Mouse (Mus musculus) bone marrow macrophage, adult 2 months (primary cell): ENCODE data around the gene Creb3. TPM values are rescaled to one million over a fixed set of nuclear protein-coding genes. Genes with fewer than 3 reads are reported as not detected.
A peak's percentile ranks its signal among the peaks of the same experiment; 100 is the strongest.

Experiments
- H3K27ac ChIP-seq: 2 replicates; pipeline ENCODE4 v1.5.1; 2012; ENCODE audit warnings: low read depth, low read length; ENCODE audit not compliant: insufficient read depth
- H3K4me1 ChIP-seq: 2 replicates; pipeline ENCODE4 v1.6.1; 2012; ENCODE audit warnings: low read length; ENCODE audit not compliant: control insufficient read depth, insufficient read depth
- H3K4me3 ChIP-seq: 2 replicates; pipeline ENCODE4 v1.5.1; 2012; ENCODE audit warnings: mild to moderate bottlenecking, low read length, moderate library complexity; ENCODE audit not compliant: insufficient read depth
- CTCF ChIP-seq: IDR thresholded peaks from 2 replicates; pipeline ENCODE4 v1.5.1; 2012; ENCODE audit warnings: low read depth, mild to moderate bottlenecking, low read length, moderate library complexity
- POLR2A ChIP-seq: IDR thresholded peaks from 2 replicates; pipeline ENCODE4 v1.6.1; 2012; ENCODE audit warnings: mild to moderate bottlenecking, low read depth, low read length, borderline replicate concordance
- polyA plus RNA-seq: library from polyadenylated mRNA; stranded (reverse); fragments of >200 nt; gene quantifications from 2 replicates; pipeline ENCODE4 v1.2.4, GENCODE M21; 2012; ENCODE audit not compliant: missing spikeins, insufficient read depth, insufficient read length

Gene Creb3
- polyA plus RNA-seq, result 50.7 and 54.0 TPM in 2 replicates

GRCm38 (mm10) chr4:43561997-43562768 lies at the start of gene Creb3, which contains the start of gene Tln1:
Gene Creb3, plus strand, starts transcription at chr4:43562332.
Gene Tln1, minus strand, starts transcription at chr4:43562691.
- peak within 1 kb of the TSS; percentile 96 for H3K27ac ChIP-seq
- peak within 1 kb of the TSS; percentile 86 for H3K4me3 ChIP-seq
- H3K4me1 ChIP-seq, result peaks cover 19% of the 10 kb centered on the region
- TF ChIP-seq POLR2A (no peak), CTCF (no peak)

GRCm38 (mm10) chr4:43512653-43513052 lies 49.5 kb upstream of the Creb3 start:
- TF ChIP-seq POLR2A (no peak), CTCF (no peak)
- peaks cover 3% of the 10 kb centered on the region for H3K4me1 ChIP-seq
- no peak overlapping the region for H3K27ac ChIP-seq
- H3K4me3 ChIP-seq, result no peak overlapping the region

GRCm38 (mm10) chr4:43513300-43513699 lies 48.8 kb upstream of the Creb3 start:
- no peak overlapping the region for H3K4me3 ChIP-seq
- no peaks in the 10 kb centered on the region; the same call in 1 of the 2 replicates for H3K4me1 ChIP-seq
- TF ChIP-seq CTCF (no peak), POLR2A (no peak)
- no peak overlapping the region for H3K27ac ChIP-seq

GRCm38 (mm10) chr4:43513791-43514190 lies 48.3 kb upstream of the Creb3 start:
- H3K27ac ChIP-seq, result no peak overlapping the region
- H3K4me1 ChIP-seq, result no peaks in the 10 kb centered on the region; the same call in 1 of the 2 replicates
- TF ChIP-seq CTCF (no peak), POLR2A (no peak)
- no peak overlapping the region for H3K4me3 ChIP-seq

GRCm38 (mm10) chr4:43515764-43516708 lies 46.1 kb upstream of the Creb3 start:
- H3K27ac ChIP-seq, result no peak overlapping the region
- H3K4me3 ChIP-seq, result no peak overlapping the region
- H3K4me1 ChIP-seq, result no peaks in the 10 kb centered on the region
- no peak for TF ChIP-seq POLR2A
- no peak for TF ChIP-seq CTCF

- Histone ChIP-seq H3K4me3 (no peak overlapping the region), H3K27ac (no peak overlapping the region), H3K4me1 (0 out of 2 replicates have a peak, but pooled peaks cover 2% of the 10 kb centered on the region)
- TF ChIP-seq POLR2A (no peak), CTCF (no peak)
Measured at GRCm38 (mm10) chr4:43519551-43519950, 42.6 kb upstream of the Creb3 start.

GRCm38 (mm10) chr4:43519956-43520355 lies 42.2 kb upstream of the Creb3 start:
- Histone ChIP-seq H3K4me1 (0 out of 2 replicates have a peak, but pooled peaks cover 2% of the 10 kb centered on the region), H3K4me3 (no peak overlapping the region), H3K27ac (no peak overlapping the region)
- TF ChIP-seq CTCF, result no peak
- no peak for TF ChIP-seq POLR2A

- no peak overlapping the region for H3K4me3 ChIP-seq
- TF ChIP-seq POLR2A (no peak), CTCF (peak; percentile 38; the same call in 1 of the 2 replicates)
- H3K27ac ChIP-seq, result no peak overlapping the region
- 0 out of 2 replicates have a peak, but pooled peaks cover 2% of the 10 kb centered on the region for H3K4me1 ChIP-seq
Measured at GRCm38 (mm10) chr4:43527880-43528279, 34.3 kb upstream of the Creb3 start.

- Histone ChIP-seq H3K27ac (no peak overlapping the region), H3K4me3 (no peak overlapping the region), H3K4me1 (0 out of 2 replicates have a peak, but pooled peaks cover 2% of the 10 kb centered on the region)
- TF ChIP-seq CTCF, result no peak
- no peak for TF ChIP-seq POLR2A
Measured at GRCm38 (mm10) chr4:43528487-43528886, 33.6 kb upstream of the Creb3 start.

- H3K4me1 ChIP-seq, result no peaks in the 10 kb centered on the region
- TF ChIP-seq POLR2A, result no peak
- TF ChIP-seq CTCF, result no peak
- H3K27ac ChIP-seq, result no peak overlapping the region
- H3K4me3 ChIP-seq, result no peak overlapping the region
Measured at GRCm38 (mm10) chr4:43530081-43530501, 32.0 kb upstream of the Creb3 start.
